Mouse (Mus musculus) thymus, adult 2 months (tissue): ENCODE results near the gene Dvl2.

Experiments used
- CTCF ChIP-seq: fragments of 200-500 bp; IDR thresholded peaks from 2 replicates; pipeline ENCODE4 v1.5.1; 2012; ENCODE audit warnings: mild to moderate bottlenecking, control low read depth, low read length, moderate library complexity, borderline replicate concordance; ENCODE audit not compliant: control insufficient read depth, poor library complexity, insufficient read depth; ENCODE audit errors: extremely low read depth
- POLR2A ChIP-seq: fragments of 200-500 bp; IDR thresholded peaks from 2 replicates; pipeline ENCODE4 v1.6.1; 2012; ENCODE audit warnings: mild to moderate bottlenecking, low read length, control low read depth, moderate library complexity; ENCODE audit not compliant: control insufficient read depth, poor library complexity, insufficient read depth; ENCODE audit errors: extremely low read depth

- no peak; the same call in 1 of the 2 replicates for TF ChIP-seq CTCF
- TF ChIP-seq POLR2A: peak; percentile 28; the same call in 1 of the 2 replicates
Measured at GRCm38 (mm10) chr11:70000396-70000898, at the start of gene Dvl2.
